Mouse (Mus musculus): ENCODE results near the gene Dglucy. TPM values are rescaled to one million over a fixed set of nuclear protein-coding genes. Genes with fewer than 3 reads are reported as not detected.
A peak's percentile ranks its signal among the peaks of the same experiment; 100 is the strongest.
"Not testable (repeated sequence)": the region's sequence is repeated elsewhere in the genome, so short reads cannot be mapped to it uniquely, and the experiment has no call there.

The Dglucy gene
- polyA plus RNA-seq, 1 experiment from 2014 or later = 2.6 TPM

GRCm38 (mm10) chr12:100789981-100790550 is 11.2 kb downstream of the Dglucy start:
- Histone ChIP-seq H3K27me3 (replicated peaks; ENCODE audit: control insufficient read depth, insufficient read depth, low read length) (no peaks in the 10 kb centered on the region), H3K9ac (ENCODE audit: low read depth, low read length) (no peak overlapping the region), H3K27ac (ENCODE audit: low read depth, low read length) (peak overlapping the region; percentile 54), H3K36me3 (ENCODE audit: control insufficient read depth, insufficient read depth) (no peaks in the 10 kb centered on the region), H3K9me3 (ENCODE audit: control insufficient read depth) (no peaks in the 10 kb centered on the region), H3K4me1 (replicated peaks; ENCODE audit: control insufficient read depth, insufficient read depth, low read length) (0 out of 2 replicates have a peak, but pooled peaks cover 5% of the 10 kb centered on the region), H3K4me2 (replicated peaks; ENCODE audit: low read depth) (no peak overlapping the region), H3K4me3 (ENCODE audit: low read depth, low read length) (no peak overlapping the region)
- 17% methylated on average over 3 of the region's 3 CpGs for WGBS
- no peak for TF ChIP-seq CTCF (IDR thresholded peaks at IDR 0.05; ENCODE audit: low read depth)
- peak; percentile 90 for ATAC-seq

- H3K9me3 ChIP-seq (ENCODE audit: control insufficient read depth) = no peaks in the 10 kb centered on the region
- no peak overlapping the region for H3K27ac ChIP-seq (ENCODE audit: low read depth, low read length)
- no peak for ATAC-seq
- no peak overlapping the region for H3K9ac ChIP-seq (ENCODE audit: low read depth, low read length)
- H3K4me2 ChIP-seq (replicated peaks; ENCODE audit: low read depth) = no peak overlapping the region
- H3K27me3 ChIP-seq (replicated peaks; ENCODE audit: control insufficient read depth, insufficient read depth, low read length) = no peaks in the 10 kb centered on the region
- H3K4me1 ChIP-seq (replicated peaks; ENCODE audit: control insufficient read depth, insufficient read depth, low read length) = 0 out of 2 replicates have a peak, but pooled peaks cover 5% of the 10 kb centered on the region
- no peak overlapping the region for H3K4me3 ChIP-seq (ENCODE audit: low read depth, low read length)
- WGBS = 81% methylated on average over 6 of the region's 6 CpGs
- H3K36me3 ChIP-seq (ENCODE audit: control insufficient read depth, insufficient read depth) = no peaks in the 10 kb centered on the region
- no peak for TF ChIP-seq CTCF (IDR thresholded peaks at IDR 0.05; ENCODE audit: low read depth)
These were observed 12.6 kb downstream of the Dglucy start for GRCm38 (mm10) chr12:100791425-100791824.

GRCm38 (mm10) chr12:100794450-100795230 is 15.8 kb downstream of the Dglucy start:
- no peak overlapping the region for H3K27ac ChIP-seq (ENCODE audit: low read depth, low read length)
- no peak overlapping the region for H3K4me3 ChIP-seq (ENCODE audit: low read depth, low read length)
- 51% methylated on average over 7 of the region's 7 CpGs for WGBS
- no peak for TF ChIP-seq CTCF (IDR thresholded peaks at IDR 0.05; ENCODE audit: low read depth)
- H3K36me3 ChIP-seq (ENCODE audit: control insufficient read depth, insufficient read depth) = no peaks in the 10 kb centered on the region
- H3K27me3 ChIP-seq (replicated peaks; ENCODE audit: control insufficient read depth, insufficient read depth, low read length) = no peaks in the 10 kb centered on the region
- no peak overlapping the region for H3K4me2 ChIP-seq (replicated peaks; ENCODE audit: low read depth)
- ATAC-seq = no peak
- no peaks in the 10 kb centered on the region for H3K9me3 ChIP-seq (ENCODE audit: control insufficient read depth)
- H3K4me1 ChIP-seq (replicated peaks; ENCODE audit: control insufficient read depth, insufficient read depth, low read length) = 0 out of 2 replicates have a peak, but pooled peaks cover 4% of the 10 kb centered on the region
- H3K9ac ChIP-seq (ENCODE audit: low read depth, low read length) = no peak overlapping the region

- Histone ChIP-seq H3K9me3 (ENCODE audit: control insufficient read depth) (no peaks in the 10 kb centered on the region), H3K27ac (ENCODE audit: low read depth, low read length) (no peak overlapping the region; the same call in 1 of the 2 replicates), H3K4me2 (replicated peaks; ENCODE audit: low read depth) (0 out of 2 replicates have a peak overlapping the region, but pooled peaks have one; percentile 7), H3K9ac (ENCODE audit: low read depth, low read length) (no peak overlapping the region), H3K36me3 (ENCODE audit: control insufficient read depth, insufficient read depth) (no peaks in the 10 kb centered on the region), H3K4me1 (replicated peaks; ENCODE audit: control insufficient read depth, insufficient read depth, low read length) (no peaks in the 10 kb centered on the region), H3K27me3 (replicated peaks; ENCODE audit: control insufficient read depth, insufficient read depth, low read length) (no peaks in the 10 kb centered on the region), H3K4me3 (ENCODE audit: low read depth, low read length) (no peak overlapping the region)
- peak; percentile 88 for ATAC-seq
- 42% methylated on average over 7 of the region's 7 CpGs for WGBS
- TF ChIP-seq CTCF (IDR thresholded peaks at IDR 0.05; ENCODE audit: low read depth) = no peak
These were observed 16.7 kb downstream of the Dglucy start for GRCm38 (mm10) chr12:100795390-100796036.

GRCm38 (mm10) chr12:100803391-100803790 is 24.5 kb downstream of the Dglucy start:
- ATAC-seq; H3K27me3 ChIP-seq (replicated peaks; ENCODE audit: control insufficient read depth, insufficient read depth, low read length): not testable (repeated sequence)

GRCm38 (mm10) chr12:100807280-100807679 is 28.4 kb downstream of the Dglucy start:
- no peak for ATAC-seq
- TF ChIP-seq CTCF (IDR thresholded peaks at IDR 0.05; ENCODE audit: low read depth) = no peak
- Histone ChIP-seq H3K4me1 (replicated peaks; ENCODE audit: control insufficient read depth, insufficient read depth, low read length) (no peaks in the 10 kb centered on the region), H3K4me2 (replicated peaks; ENCODE audit: low read depth) (no peak overlapping the region), H3K27ac (ENCODE audit: low read depth, low read length) (no peak overlapping the region), H3K36me3 (ENCODE audit: control insufficient read depth, insufficient read depth) (no peaks in the 10 kb centered on the region), H3K9ac (ENCODE audit: low read depth, low read length) (no peak overlapping the region), H3K9me3 (ENCODE audit: control insufficient read depth) (no peaks in the 10 kb centered on the region), H3K4me3 (ENCODE audit: low read depth, low read length) (no peak overlapping the region), H3K27me3 (replicated peaks; ENCODE audit: control insufficient read depth, insufficient read depth, low read length) (no peaks in the 10 kb centered on the region)
- WGBS = 71% methylated on average over 7 of the region's 7 CpGs

More at GRCm38 (mm10) chr12:100803391-100803790, 24.5 kb downstream of the Dglucy start:
- not testable (repeated sequence) for H3K4me3 ChIP-seq (ENCODE audit: low read depth, low read length); H3K9me3 ChIP-seq (ENCODE audit: control insufficient read depth); H3K4me2 ChIP-seq (replicated peaks; ENCODE audit: low read depth); H3K4me1 ChIP-seq (replicated peaks; ENCODE audit: control insufficient read depth, insufficient read depth, low read length); H3K9ac ChIP-seq (ENCODE audit: low read depth, low read length); H3K36me3 ChIP-seq (ENCODE audit: control insufficient read depth, insufficient read depth); H3K27ac ChIP-seq (ENCODE audit: low read depth, low read length)
- WGBS = 92% methylated on average over 19 of the region's 19 CpGs

All from intestine, postnatal 0 days (tissue).